Mouse (Mus musculus): ENCODE data around the gene C1ql2. TPM values are rescaled to one million over a fixed set of nuclear protein-coding genes. Genes with fewer than 3 reads are reported as not detected.

The C1ql2 gene
- total RNA-seq (2023), result not detected

DNA sequence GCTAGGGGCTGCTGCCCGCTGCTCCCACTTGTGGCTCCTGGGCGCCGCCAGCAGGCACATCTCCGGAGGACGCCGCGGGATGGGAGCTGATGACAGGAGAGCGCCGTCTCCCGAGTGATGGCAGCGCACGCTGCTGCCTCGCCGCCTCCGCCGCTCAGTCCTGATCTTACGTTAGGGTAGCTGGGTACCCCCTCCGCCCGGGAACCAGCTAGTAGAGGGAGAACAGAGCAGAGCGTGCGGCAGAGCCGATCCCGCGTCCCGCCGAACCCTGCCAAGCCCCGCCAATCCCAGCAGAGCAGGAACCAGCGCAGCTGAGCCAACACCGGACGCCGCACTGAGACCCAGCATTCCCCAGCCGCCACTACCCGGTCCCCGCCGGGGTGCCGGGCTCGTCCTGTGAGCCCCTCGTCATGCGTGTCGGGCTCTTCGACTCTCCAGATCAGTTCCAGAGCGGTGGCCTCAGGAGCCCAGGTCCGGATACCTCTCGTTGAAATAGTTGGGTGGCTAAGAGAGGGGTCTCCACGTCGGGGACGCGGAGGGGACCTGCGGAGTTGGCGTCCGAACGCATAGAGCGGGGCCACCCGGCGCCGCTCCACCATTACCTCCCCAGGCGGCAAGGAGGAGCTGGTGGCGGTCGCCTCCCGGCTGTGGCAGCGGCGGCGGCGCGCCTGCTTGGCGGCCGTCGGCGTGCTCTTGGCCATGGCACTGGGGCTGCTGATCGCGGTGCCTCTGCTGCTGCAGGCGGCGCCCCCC, at the start of gene C1ql2:
TSS of gene C1ql2 (plus strand) at position 164 of the 753 bp plus-strand sequence.

Other genes with a start within 250 kb of the C1ql2 start
- gene Dbi, start 219.5 kb upstream of the C1ql2 start, total RNA-seq (2023), result 10 to 100 TPM; 91.8 to 94.1 TPM
- gene 3110009E18Rik, start 219.4 kb upstream of the C1ql2 start, total RNA-seq (2023), result 10 to 100 TPM in 1 of 2 experiments, 1 to 10 TPM in 1; 8.2 to 10.2 TPM
- 10 to 100 TPM; 15.9 to 24.6 TPM for gene Steap3, start 67.9 kb upstream of the C1ql2 start, total RNA-seq (2023)
- not detected for gene Marco, start 164.4 kb downstream of the C1ql2 start, total RNA-seq (2023)

Measured in neutrophil, adult 83 days (primary cell).